Comparison of ENCODE assay signal across 24 mouse cellular contexts in genomic region chr3:34574711-34575350, GRCm38 (mm10).
"Had no signal": no experiment of that assay in that cellular context is flagged by ENCODE, and none has a peak within 500 bp of the region (broad histone marks: within the 10 kb centered on the region; RNA-seq: fewer than 3 reads in every experiment).

No protein-coding gene starts in this region.

- H3K36me3 ChIP-seq: heart, embryonic 10.5 days; heart, embryonic 12.5 days; hindbrain, embryonic 13.5 days; intestine, embryonic 15.5 days; limb, embryonic 10.5 days; limb, embryonic 12.5 days; liver, embryonic 13.5 days had no signal

- H3K4me2 ChIP-seq: heart, embryonic 12.5 days; hindbrain, embryonic 13.5 days; intestine, embryonic 15.5 days; limb, embryonic 12.5 days; liver, embryonic 11.5 days; liver, embryonic 13.5 days had no signal

- H3K4me1 ChIP-seq: intestine, embryonic 15.5 days; liver, embryonic 13.5 days had no signal

- DNase-seq: gastrocnemius, adult 2 months; gastrocnemius, postnatal 10 days; gastrocnemius, postnatal 25 days; heart, postnatal 10 days; heart, postnatal 4 days; kidney, adult 18-20 months; kidney, adult 8-10 months; kidney, postnatal 10 days; kidney, postnatal 25 days; kidney, postnatal 4 days; liver; liver, embryonic 13.5 days had no signal

- H3K27ac ChIP-seq: gastrocnemius, adult 2 months; heart, embryonic 10.5 days; hindbrain, embryonic 13.5 days; intestine, embryonic 15.5 days; layer of hippocampus, adult 2 months; left cerebral cortex, adult 2 months; limb, embryonic 10.5 days; limb, embryonic 12.5 days; liver, embryonic 13.5 days had no signal

- H3K4me3 ChIP-seq: gastrocnemius, adult 2 months; heart, embryonic 10.5 days; heart, embryonic 12.5 days; hindbrain, embryonic 13.5 days; intestine, embryonic 15.5 days; layer of hippocampus, adult 2 months; left cerebral cortex, adult 2 months; limb, embryonic 10.5 days; limb, embryonic 12.5 days; liver, embryonic 13.5 days had no signal

- H3K27me3 ChIP-seq: heart, embryonic 12.5 days; intestine, embryonic 15.5 days; liver, embryonic 13.5 days had no signal

- H3K9ac ChIP-seq: heart, embryonic 12.5 days; hindbrain, embryonic 13.5 days; intestine, embryonic 15.5 days; limb, embryonic 12.5 days; liver, embryonic 13.5 days had no signal

- ATAC-seq: hindbrain, embryonic 16.5 days; inflammation-experienced regulatory T-cells, adult 6 months; intestine, embryonic 15.5 days; intestine, postnatal 0 days had no signal

- H3K9me3 ChIP-seq: heart, embryonic 10.5 days; heart, embryonic 12.5 days; hindbrain, embryonic 13.5 days; intestine, embryonic 15.5 days; limb, embryonic 10.5 days; limb, embryonic 12.5 days; liver, embryonic 13.5 days had no signal
